Comparison of ENCODE assay signal across 14 mouse cellular contexts in the genomic region with DNA sequence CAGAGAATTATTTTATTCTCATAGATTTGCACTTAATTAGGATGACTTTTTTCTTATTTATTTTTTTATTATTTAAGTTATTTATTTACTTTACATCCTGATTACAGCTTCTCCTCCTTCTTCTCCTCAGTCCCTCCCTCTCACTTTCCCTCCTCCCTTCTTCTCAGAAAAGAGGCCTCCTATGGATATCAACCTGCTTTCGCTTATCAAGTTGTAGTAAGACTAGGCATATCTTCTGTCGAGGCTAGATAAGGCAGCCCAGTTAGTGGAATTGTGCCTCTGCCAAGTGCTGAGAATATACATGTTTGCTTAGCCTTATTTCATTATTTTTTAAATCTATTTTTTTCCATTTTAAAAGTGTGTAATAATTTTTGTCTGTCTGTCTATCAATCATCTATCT.
"Had no signal": no experiment of that assay in that cellular context is flagged by ENCODE, and none has a peak within 500 bp of the region (broad histone marks: within the 10 kb centered on the region; RNA-seq: fewer than 3 reads in every experiment).

No protein-coding gene starts in this region.

- H3K36me3 ChIP-seq: midbrain, embryonic 10.5 days; midbrain, embryonic 12.5 days; neural tube, embryonic 12.5 days had no signal

- H3K9me3 ChIP-seq: midbrain, embryonic 10.5 days; midbrain, embryonic 12.5 days; neural tube, embryonic 12.5 days had no signal

- H3K4me3 ChIP-seq: midbrain, embryonic 10.5 days; midbrain, embryonic 12.5 days; neural tube, embryonic 12.5 days had no signal

- DNase-seq: lung, adult 18-20 months; lung, embryonic 14.5 days; lung, postnatal 10 days; lung, postnatal 4 days; midbrain, embryonic 14.5 days; right cerebral cortex, postnatal 25 days; right cerebral cortex, postnatal 4 days; spleen, adult 18-20 months; thymus, adult 18-20 months; thymus, postnatal 14 days; thymus, postnatal 36 days had no signal

- H3K4me2 ChIP-seq: lung, embryonic 14.5 days; midbrain, embryonic 12.5 days; neural tube, embryonic 12.5 days had no signal

- H3K4me1 ChIP-seq: midbrain, embryonic 10.5 days; midbrain, embryonic 12.5 days; neural tube, embryonic 12.5 days had no signal

- H3K9ac ChIP-seq: lung, embryonic 14.5 days; midbrain, embryonic 12.5 days; neural tube, embryonic 12.5 days had no signal

- H3K27me3 ChIP-seq: midbrain, embryonic 12.5 days; neural tube, embryonic 12.5 days had no signal

- H3K27ac ChIP-seq: midbrain, embryonic 10.5 days; midbrain, embryonic 12.5 days; neural tube, embryonic 12.5 days had no signal
